Mouse (Mus musculus): ENCODE measurements at regions not wholly inside any gene's neighbourhood (a gene's known extent, or its start where the extent isn't known, plus 50 kb on each side); places are given as distances from the start of the nearest gene placed in this dataset.

DNA sequence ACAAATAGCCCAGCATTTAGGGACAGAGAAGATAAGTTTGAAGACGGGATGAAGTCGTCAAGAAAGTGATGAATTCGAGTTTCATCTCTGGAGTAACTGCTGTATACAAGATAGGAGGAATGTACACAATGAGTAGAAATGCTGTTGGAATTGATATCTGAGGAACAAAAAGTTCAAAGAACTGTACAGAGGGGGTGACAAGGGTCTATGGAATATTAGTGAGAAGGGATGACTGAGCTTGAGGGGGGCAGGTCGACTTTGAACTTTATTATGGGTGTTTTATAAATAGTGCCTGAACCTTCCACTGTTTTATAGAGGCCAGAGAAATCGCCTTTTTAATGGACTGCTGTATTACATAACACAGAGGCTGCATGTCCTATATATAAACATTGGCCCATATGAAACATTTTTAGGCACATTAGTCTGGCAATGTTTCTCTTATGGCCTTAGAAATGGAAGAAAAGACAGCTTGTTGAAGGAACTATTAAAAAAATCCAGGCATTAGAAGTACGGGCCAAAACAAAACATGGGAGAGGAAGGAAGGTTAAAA, 59.7 kb upstream of the Slc8a1 start:
- no peaks in the 10 kb centered on the region for H3K4me1 ChIP-seq (ENCODE audit: control insufficient read depth, insufficient read depth, low read length)
- H3K9ac ChIP-seq (replicated peaks; ENCODE audit: low read length), result no peak overlapping the region
- no peaks in the 10 kb centered on the region for H3K9me3 ChIP-seq (ENCODE audit: control insufficient read depth, low read length)
- H3K36me3 ChIP-seq (ENCODE audit: control insufficient read depth, insufficient read depth, low read length), result no peaks in the 10 kb centered on the region
- H3K27ac ChIP-seq (replicated peaks; ENCODE audit: low read depth, low read length), result no peak overlapping the region
- no peak for DNase-seq
- no peak for ATAC-seq (ENCODE audit: low FRiP score, low TSS enrichment)
- H3K27me3 ChIP-seq (ENCODE audit: control insufficient read depth, insufficient read depth, low read length), result no peaks in the 10 kb centered on the region
- H3K4me2 ChIP-seq (ENCODE audit: low read length), result no peak overlapping the region
- H3K4me3 ChIP-seq (replicated peaks; ENCODE audit: low read depth, low read length), result no peak overlapping the region
- WGBS, result 79% methylated on average over 6 of the region's 6 CpGs

GRCm38 (mm10) chr17:81788781-81789180, 50.6 kb upstream of the Slc8a1 start:
- no peak for ATAC-seq (ENCODE audit: low FRiP score, low TSS enrichment)
- WGBS, result 81% methylated on average over 3 of the region's 3 CpGs

More at GRCm38 (mm10) chr17:81788781-81789180, 50.6 kb upstream of the Slc8a1 start:
- H3K27me3 ChIP-seq (ENCODE audit: control insufficient read depth, insufficient read depth, low read length), result no peaks in the 10 kb centered on the region
- no peak overlapping the region for H3K9ac ChIP-seq (replicated peaks; ENCODE audit: low read length)
- H3K9me3 ChIP-seq (ENCODE audit: control insufficient read depth, low read length), result no peaks in the 10 kb centered on the region
- no peak overlapping the region for H3K27ac ChIP-seq (replicated peaks; ENCODE audit: low read depth, low read length)
- H3K36me3 ChIP-seq (ENCODE audit: control insufficient read depth, insufficient read depth, low read length), result no peaks in the 10 kb centered on the region
- no peak for DNase-seq
- H3K4me3 ChIP-seq (replicated peaks; ENCODE audit: low read depth, low read length), result no peak overlapping the region
- H3K4me2 ChIP-seq (ENCODE audit: low read length), result no peak overlapping the region
- no peaks in the 10 kb centered on the region for H3K4me1 ChIP-seq (ENCODE audit: control insufficient read depth, insufficient read depth, low read length)
